Mouse (Mus musculus): ENCODE results near the gene Pglyrp2. TPM values are rescaled to one million over a fixed set of nuclear protein-coding genes. Genes with fewer than 3 reads are reported as not detected.

Pglyrp2 gene
- polyA plus RNA-seq, 1 experiment from 2014 or later = 0.20 TPM

DNA sequence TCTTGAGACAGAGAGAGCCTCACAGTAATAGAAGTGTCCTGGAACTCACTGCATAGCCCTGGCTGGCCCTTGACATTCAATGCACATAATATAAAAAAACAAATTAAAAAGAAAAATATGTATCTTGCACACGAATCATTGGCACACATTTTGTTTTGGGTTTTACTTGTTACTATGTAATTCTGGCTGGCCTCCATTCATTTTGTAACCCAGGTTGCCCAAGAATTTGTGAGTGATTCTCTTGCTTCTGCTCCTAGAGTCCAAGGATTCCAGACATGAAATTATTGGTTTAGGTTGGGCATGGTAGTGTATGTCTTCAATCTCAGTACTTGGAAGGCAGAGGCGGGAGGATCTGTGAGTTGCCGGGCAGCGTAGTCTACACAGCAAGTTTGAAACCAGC, 13.1 kb upstream of the Pglyrp2 start:
- Histone ChIP-seq H3K9ac (no peak overlapping the region), H3K4me2 (replicated peaks) (no peak overlapping the region), H3K4me1 (no peaks in the 10 kb centered on the region), H3K9me3 (no peaks in the 10 kb centered on the region), H3K36me3 (no peaks in the 10 kb centered on the region), H3K27me3 (no peaks in the 10 kb centered on the region), H3K27ac (no peak overlapping the region), H3K4me3 (no peak overlapping the region)
- 93% methylated on average over 4 of the region's 4 CpGs for WGBS
- ATAC-seq (ENCODE audit: insufficient number of reproducible peaks, insufficient read depth, low FRiP score, low TSS enrichment) = no peak

DNA sequence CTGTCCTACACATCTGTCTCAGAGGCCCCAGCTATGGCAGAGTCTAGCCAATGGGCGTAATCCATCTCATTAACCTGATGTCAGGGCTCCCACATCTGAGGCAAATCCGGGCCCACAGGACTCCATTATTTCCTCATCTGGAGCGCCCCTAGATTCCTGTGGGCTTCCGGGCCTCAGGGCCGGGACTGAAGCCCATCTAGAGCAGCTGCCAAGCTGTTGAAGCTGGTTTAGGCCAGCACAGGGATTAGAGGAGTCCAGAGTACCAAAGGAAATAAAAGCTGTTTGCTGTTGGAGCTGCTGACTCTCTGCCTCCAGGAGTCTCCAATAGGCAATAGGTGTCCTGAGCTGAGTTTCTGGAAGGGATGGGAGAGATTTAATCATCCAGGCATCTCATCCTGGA, 11.2 kb upstream of the Pglyrp2 start:
- Histone ChIP-seq H3K4me2 (replicated peaks) (no peak overlapping the region), H3K4me3 (no peak overlapping the region), H3K9me3 (no peaks in the 10 kb centered on the region), H3K4me1 (no peaks in the 10 kb centered on the region), H3K9ac (no peak overlapping the region), H3K27ac (no peak overlapping the region), H3K36me3 (no peaks in the 10 kb centered on the region), H3K27me3 (no peaks in the 10 kb centered on the region)
- 71% methylated on average over 5 of the region's 5 CpGs for WGBS
- no peak for ATAC-seq (ENCODE audit: insufficient number of reproducible peaks, insufficient read depth, low FRiP score, low TSS enrichment)

DNA sequence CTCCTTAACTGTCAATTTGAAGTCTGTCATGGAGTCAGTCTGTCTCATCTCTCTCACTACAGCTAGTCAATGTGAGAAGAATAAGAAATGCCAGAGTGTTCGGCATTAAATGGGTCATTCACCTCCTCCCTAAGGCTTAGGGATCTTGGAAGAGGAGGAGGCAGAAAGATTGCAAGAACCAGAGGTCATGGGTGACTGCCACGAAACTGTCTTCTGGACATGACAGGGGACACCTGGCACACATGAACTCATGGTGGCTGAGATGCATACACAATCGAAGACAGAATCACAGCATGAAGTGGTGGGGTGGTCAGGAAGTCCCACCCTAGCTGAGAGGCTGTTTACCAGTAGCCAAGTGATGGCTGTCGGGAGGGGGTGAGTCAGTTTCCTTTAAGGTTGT, 10.4 kb upstream of the Pglyrp2 start:
- Histone ChIP-seq H3K27me3 (no peaks in the 10 kb centered on the region), H3K9me3 (no peaks in the 10 kb centered on the region), H3K4me3 (no peak overlapping the region), H3K36me3 (no peaks in the 10 kb centered on the region), H3K4me2 (replicated peaks) (no peak overlapping the region), H3K27ac (no peak overlapping the region), H3K9ac (no peak overlapping the region), H3K4me1 (no peaks in the 10 kb centered on the region)
- 68% methylated on average over 4 of the region's 4 CpGs for WGBS
- ATAC-seq (ENCODE audit: insufficient number of reproducible peaks, insufficient read depth, low FRiP score, low TSS enrichment) = no peak

DNA sequence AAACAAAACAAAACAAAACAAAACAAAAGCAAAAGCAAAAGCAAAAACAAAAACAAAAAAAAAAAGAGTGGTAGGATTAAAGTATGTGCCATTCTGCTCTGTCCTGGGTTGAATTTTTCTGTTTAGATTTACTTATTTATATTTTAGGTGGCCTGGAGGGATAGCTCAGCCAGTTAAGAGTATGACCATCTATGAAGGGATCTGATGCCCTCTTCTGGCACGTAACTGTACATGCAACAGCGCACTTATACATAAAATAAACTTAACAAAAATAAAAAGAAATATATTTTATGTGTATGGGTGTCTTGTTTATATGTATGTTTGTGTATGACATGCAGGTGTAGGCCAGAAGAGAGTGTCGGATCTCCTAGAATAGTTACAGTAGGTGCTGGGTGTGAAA, 8.0 kb upstream of the Pglyrp2 start:
- H3K4me1 ChIP-seq = no peaks in the 10 kb centered on the region
- WGBS = 56% methylated on average over 3 of the region's 3 CpGs
- H3K36me3 ChIP-seq = no peaks in the 10 kb centered on the region
- no peak overlapping the region for H3K4me2 ChIP-seq (replicated peaks)
- no peak overlapping the region for H3K4me3 ChIP-seq
- no peaks in the 10 kb centered on the region for H3K27me3 ChIP-seq
- H3K9ac ChIP-seq = no peak overlapping the region
- no peak overlapping the region for H3K27ac ChIP-seq
- no peaks in the 10 kb centered on the region for H3K9me3 ChIP-seq
- no peak for ATAC-seq (ENCODE audit: insufficient number of reproducible peaks, insufficient read depth, low FRiP score, low TSS enrichment)

- no peak overlapping the region for H3K4me3 ChIP-seq
- no peak overlapping the region for H3K9ac ChIP-seq
- no peak overlapping the region for H3K27ac ChIP-seq
- H3K9me3 ChIP-seq = no peaks in the 10 kb centered on the region
- H3K36me3 ChIP-seq = no peaks in the 10 kb centered on the region
- no peaks in the 10 kb centered on the region for H3K4me1 ChIP-seq
- no peak for ATAC-seq (ENCODE audit: insufficient number of reproducible peaks, insufficient read depth, low FRiP score, low TSS enrichment)
- no peak overlapping the region for H3K4me2 ChIP-seq (replicated peaks)
- no peaks in the 10 kb centered on the region for H3K27me3 ChIP-seq
Observed at GRCm38 (mm10) chr17:32426610-32427009, 2.6 kb upstream of the Pglyrp2 start.

DNA sequence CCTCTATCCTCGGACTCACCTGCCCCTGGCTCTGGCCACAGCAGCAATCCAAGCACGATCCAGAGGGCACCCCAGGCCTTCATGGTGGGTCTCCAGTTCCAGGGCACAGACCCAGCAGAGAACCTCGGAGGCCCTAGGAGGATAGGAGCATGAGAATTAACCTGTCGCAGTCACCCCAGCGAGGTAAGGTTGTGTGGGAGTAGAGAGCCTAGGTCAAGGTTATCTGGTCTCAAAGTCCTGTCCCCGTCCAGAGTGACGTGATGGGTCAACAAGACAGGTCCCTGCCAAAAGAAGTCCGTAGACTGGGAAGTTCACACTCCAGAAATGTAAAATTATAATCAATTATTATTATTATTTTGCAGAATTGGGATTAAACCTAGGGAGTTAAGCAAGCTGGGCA, 3.2 kb downstream of the Pglyrp2 start:
- Histone ChIP-seq H3K27me3 (peaks cover 14% of the 10 kb centered on the region), H3K27ac (no peak overlapping the region), H3K9ac (no peak overlapping the region), H3K9me3 (no peaks in the 10 kb centered on the region), H3K4me1 (no peaks in the 10 kb centered on the region), H3K4me3 (no peak overlapping the region), H3K4me2 (replicated peaks) (no peak overlapping the region), H3K36me3 (no peaks in the 10 kb centered on the region)
- 84% methylated on average over 8 of the region's 8 CpGs for WGBS
- ATAC-seq (ENCODE audit: insufficient number of reproducible peaks, insufficient read depth, low FRiP score, low TSS enrichment) = no peak

- no peak overlapping the region for H3K27ac ChIP-seq
- no peak overlapping the region for H3K4me2 ChIP-seq (replicated peaks)
- no peak overlapping the region for H3K9ac ChIP-seq
- peaks cover 21% of the 10 kb centered on the region for H3K27me3 ChIP-seq
- WGBS = 75% methylated on average over 2 of the region's 2 CpGs
- H3K4me1 ChIP-seq = no peaks in the 10 kb centered on the region
- H3K36me3 ChIP-seq = no peaks in the 10 kb centered on the region
- no peak overlapping the region for H3K4me3 ChIP-seq
- no peaks in the 10 kb centered on the region for H3K9me3 ChIP-seq
- no peak for ATAC-seq (ENCODE audit: insufficient number of reproducible peaks, insufficient read depth, low FRiP score, low TSS enrichment)
Observed at GRCm38 (mm10) chr17:32419989-32420388, 4.0 kb downstream of the Pglyrp2 start.

DNA sequence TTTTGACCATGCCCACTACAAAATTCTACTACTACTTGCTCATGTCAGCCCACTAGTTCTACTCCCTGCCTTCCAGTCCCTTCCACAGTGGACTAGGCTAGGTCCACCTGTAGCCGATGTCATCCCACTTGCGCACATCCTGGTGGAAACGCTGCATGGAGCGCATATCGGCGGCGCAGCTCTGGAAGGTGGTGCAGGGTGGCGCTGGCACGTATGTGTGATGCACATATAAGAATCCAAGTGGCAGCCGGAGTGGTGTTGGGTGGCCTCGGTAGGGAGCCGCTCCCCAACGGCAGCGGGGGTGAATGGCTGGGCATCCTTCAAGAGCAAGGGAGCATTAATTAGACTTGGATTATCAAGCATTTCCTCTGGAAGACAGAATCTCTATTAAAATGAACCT, 7.2 kb downstream of the Pglyrp2 start:
- 90% methylated on average over 14 of the region's 14 CpGs for WGBS

DNA sequence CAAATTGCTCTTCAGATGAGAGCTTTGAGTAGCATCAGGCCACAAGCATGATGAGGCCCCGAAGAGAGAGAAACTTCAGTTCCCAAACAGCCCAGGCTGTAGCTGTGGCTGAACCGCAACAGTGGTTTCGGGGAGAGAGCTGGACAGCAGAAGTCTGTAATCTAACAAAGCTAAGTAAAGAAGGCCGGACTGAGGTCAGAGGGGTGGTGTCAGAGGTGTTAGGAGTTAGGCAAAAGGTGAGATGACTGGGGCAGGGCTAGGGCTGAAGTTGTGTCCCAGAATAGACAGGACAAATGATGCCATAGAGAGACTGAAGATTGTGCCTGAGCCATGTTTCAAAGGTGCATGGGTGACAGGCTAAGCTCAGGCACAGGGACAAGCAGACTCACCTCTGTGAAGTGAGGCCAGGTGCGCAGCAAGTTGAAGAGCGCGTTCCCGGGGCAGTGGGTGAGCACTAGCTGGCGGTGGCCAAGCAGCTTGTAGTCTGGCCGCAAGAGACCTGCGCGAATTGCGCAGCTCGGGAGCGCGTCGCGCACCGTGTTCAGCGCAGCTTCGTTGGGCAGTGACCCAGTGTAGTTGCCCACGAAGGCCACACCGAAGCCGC, 8.4 kb downstream of the Pglyrp2 start:
- WGBS = 48% methylated on average over 24 of the region's 24 CpGs
- ATAC-seq (ENCODE audit: insufficient number of reproducible peaks, insufficient read depth, low FRiP score, low TSS enrichment) = no peak
- no peaks in the 10 kb centered on the region for H3K36me3 ChIP-seq
- H3K27me3 ChIP-seq = peaks cover 30% of the 10 kb centered on the region
- H3K9ac ChIP-seq = no peak overlapping the region
- H3K4me2 ChIP-seq (replicated peaks) = no peak overlapping the region
- H3K4me3 ChIP-seq = no peak overlapping the region
- no peak overlapping the region for H3K27ac ChIP-seq
- H3K4me1 ChIP-seq = no peaks in the 10 kb centered on the region
- H3K9me3 ChIP-seq = no peaks in the 10 kb centered on the region

More for the DNA sequence above, 7.2 kb downstream of the Pglyrp2 start:
- H3K4me2 ChIP-seq (replicated peaks) = no peak overlapping the region
- no peak for ATAC-seq (ENCODE audit: insufficient number of reproducible peaks, insufficient read depth, low FRiP score, low TSS enrichment)
- no peak overlapping the region for H3K27ac ChIP-seq
- no peaks in the 10 kb centered on the region for H3K36me3 ChIP-seq
- no peak overlapping the region for H3K9ac ChIP-seq
- H3K4me1 ChIP-seq = no peaks in the 10 kb centered on the region
- H3K27me3 ChIP-seq = peaks cover 30% of the 10 kb centered on the region
- H3K9me3 ChIP-seq = no peaks in the 10 kb centered on the region
- no peak overlapping the region for H3K4me3 ChIP-seq

DNA sequence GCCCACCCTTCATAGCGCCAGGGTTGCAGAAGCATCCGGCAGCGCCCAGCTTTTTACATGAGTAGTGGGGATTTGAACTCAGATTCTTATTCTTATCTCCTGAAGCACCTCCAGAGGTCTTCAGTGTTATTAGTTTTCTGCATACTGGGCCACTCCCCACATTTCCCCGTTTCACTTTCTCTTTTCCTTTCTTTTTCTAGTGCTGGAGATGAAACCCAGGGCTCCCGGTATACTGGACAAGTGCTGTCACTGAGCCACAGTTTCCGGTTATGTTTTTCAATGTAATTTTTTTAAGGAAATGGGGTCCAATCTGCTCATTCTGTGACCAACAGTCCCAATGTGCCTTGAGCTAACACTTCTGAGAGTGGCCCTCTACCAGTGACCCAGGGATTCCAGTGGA, 12.1 kb downstream of the Pglyrp2 start:
- WGBS = 88% methylated on average over 6 of the region's 6 CpGs
- H3K9ac ChIP-seq = no peak overlapping the region
- H3K4me3 ChIP-seq = no peak overlapping the region
- no peak overlapping the region for H3K27ac ChIP-seq
- H3K9me3 ChIP-seq = no peaks in the 10 kb centered on the region
- H3K4me1 ChIP-seq = no peaks in the 10 kb centered on the region
- ATAC-seq (ENCODE audit: insufficient number of reproducible peaks, insufficient read depth, low FRiP score, low TSS enrichment) = no peak
- H3K4me2 ChIP-seq (replicated peaks) = no peak overlapping the region
- peaks cover 23% of the 10 kb centered on the region for H3K27me3 ChIP-seq
- no peaks in the 10 kb centered on the region for H3K36me3 ChIP-seq

DNA sequence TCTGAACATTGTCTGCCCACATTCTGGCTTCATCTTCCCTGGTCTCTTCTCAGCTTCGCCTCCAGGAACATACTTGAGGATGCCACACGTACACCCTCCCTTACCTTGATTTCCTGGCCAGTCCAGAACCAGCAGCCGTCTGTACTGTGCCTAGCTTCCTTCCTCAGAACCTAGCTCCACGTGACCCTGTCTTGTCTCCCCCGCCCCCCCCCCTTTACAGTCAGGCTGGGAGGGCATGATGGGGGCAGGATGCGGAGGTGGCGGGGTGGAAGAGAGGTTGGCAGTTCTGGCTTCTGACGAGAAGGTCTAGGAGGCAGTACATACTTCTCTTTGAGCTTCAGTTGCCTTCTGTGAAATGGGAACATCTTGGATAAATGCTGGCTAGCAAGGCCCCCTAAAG, 20.6 kb downstream of the Pglyrp2 start, which contains the start of gene Rasal3:
Rasal3 (minus strand) TSS at position 167 of the 400 bp plus-strand sequence.
- Histone ChIP-seq H3K4me2 (replicated peaks) (no peak within 1 kb of the TSS), H3K27me3 (peaks cover 12% of the 10 kb centered on the region)
- WGBS = 71% methylated on average over 8 of the region's 8 CpGs

GRCm38 (mm10) chr17:32402779-32403157, 21.2 kb downstream of the Pglyrp2 start:
- Histone ChIP-seq H3K4me3 (no peak overlapping the region), H3K27ac (no peak overlapping the region), H3K36me3 (no peaks in the 10 kb centered on the region), H3K27me3 (peaks cover 19% of the 10 kb centered on the region), H3K9me3 (no peaks in the 10 kb centered on the region), H3K4me1 (no peaks in the 10 kb centered on the region), H3K4me2 (replicated peaks) (no peak overlapping the region), H3K9ac (no peak overlapping the region)
- ATAC-seq (ENCODE audit: insufficient number of reproducible peaks, insufficient read depth, low FRiP score, low TSS enrichment) = no peak
- 69% methylated on average over 11 of the region's 11 CpGs for WGBS

More for the DNA sequence above, 20.6 kb downstream of the Pglyrp2 start, which contains the start of gene Rasal3:
- Histone ChIP-seq H3K9ac (no peak within 1 kb of the TSS), H3K4me3 (no peak within 1 kb of the TSS), H3K36me3 (no peaks in the 10 kb centered on the region), H3K4me1 (no peaks in the 10 kb centered on the region), H3K9me3 (no peaks in the 10 kb centered on the region), H3K27ac (no peak within 1 kb of the TSS)
- no peak for ATAC-seq (ENCODE audit: insufficient number of reproducible peaks, insufficient read depth, low FRiP score, low TSS enrichment)
